Mouse (Mus musculus) C2C12 (cell line): ENCODE results near the gene Ubr1. TPM values are rescaled to one million over a fixed set of nuclear protein-coding genes. Genes with fewer than 3 reads are reported as not detected.
"Not testable (repeated sequence)": the region's sequence is repeated elsewhere in the genome, so short reads cannot be mapped to it uniquely, and the experiment has no call there.

ENCODE experiments used
- H3K27me3 ChIP-seq: one replicate; pipeline ENCODE4 v1.6.1; 2011; ENCODE audit not compliant: control insufficient read depth, insufficient read depth, insufficient read length
- H3K36me3 ChIP-seq: one replicate; pipeline ENCODE4 v1.6.1; 2011; ENCODE audit not compliant: control insufficient read depth, insufficient read depth
- H3K4me3 ChIP-seq: one replicate; pipeline ENCODE4 v1.5.1; 2011; ENCODE audit warnings: mild to moderate bottlenecking, control low read depth; ENCODE audit not compliant: poor library complexity, insufficient read depth, severe bottlenecking
- H3K79me2 ChIP-seq: one replicate; pipeline ENCODE4 v1.6.1; 2011; ENCODE audit not compliant: control insufficient read depth, insufficient read depth
- H3K79me3 ChIP-seq: one replicate; pipeline ENCODE4 v1.6.1; 2011; ENCODE audit warnings: low read depth, control low read depth
- H3ac ChIP-seq: one replicate; pipeline ENCODE3; 2011; ENCODE audit warnings: low read depth; ENCODE audit not compliant: control insufficient read depth, insufficient read length
- CEBPB ChIP-seq: IDR thresholded peaks from one replicate; pipeline ENCODE4 v1.6.1; 2011; ENCODE audit warnings: low read depth, mild to moderate bottlenecking, control low read depth, moderate library complexity
- CTCF ChIP-seq: IDR thresholded peaks from one replicate; pipeline ENCODE4 v1.5.1; 2011; ENCODE audit not compliant: control insufficient read depth, insufficient read depth, insufficient read length
- FOSL1 ChIP-seq: IDR thresholded peaks from one replicate; pipeline ENCODE4 v1.8.0; 2011; ENCODE audit warnings: mild to moderate bottlenecking, low read length; ENCODE audit not compliant: poor library complexity, insufficient read depth, severe bottlenecking
- MAX ChIP-seq: IDR thresholded peaks from one replicate; pipeline ENCODE4 v1.6.1; 2011; ENCODE audit warnings: mild to moderate bottlenecking, control low read depth
- MYOD1 ChIP-seq: IDR thresholded peaks from one replicate; pipeline ENCODE4 v1.6.1; 2011; ENCODE audit warnings: low read depth; ENCODE audit not compliant: control insufficient read depth, insufficient read length
- MYOG ChIP-seq: IDR thresholded peaks from one replicate; pipeline ENCODE4 v1.6.1; 2011; ENCODE audit not compliant: control insufficient read depth, insufficient read length; ENCODE audit errors: extremely low read depth
- USF1 ChIP-seq: IDR thresholded peaks from one replicate; pipeline ENCODE4 v1.6.1; 2011; ENCODE audit warnings: low read depth, mild to moderate bottlenecking, control low read depth, moderate library complexity
- polyA plus RNA-seq: library from polyadenylated mRNA; unstranded; fragments of >200 nt; fragmentation: generic; extraction: Trizol; gene quantifications from one replicate; pipeline ENCODE4 v1.2.1, GENCODE M21; 2012; ENCODE audit warnings: missing spikeins

Gene Ubr1
- polyA plus RNA-seq, 1 experiment: 5.6 TPM

DNA sequence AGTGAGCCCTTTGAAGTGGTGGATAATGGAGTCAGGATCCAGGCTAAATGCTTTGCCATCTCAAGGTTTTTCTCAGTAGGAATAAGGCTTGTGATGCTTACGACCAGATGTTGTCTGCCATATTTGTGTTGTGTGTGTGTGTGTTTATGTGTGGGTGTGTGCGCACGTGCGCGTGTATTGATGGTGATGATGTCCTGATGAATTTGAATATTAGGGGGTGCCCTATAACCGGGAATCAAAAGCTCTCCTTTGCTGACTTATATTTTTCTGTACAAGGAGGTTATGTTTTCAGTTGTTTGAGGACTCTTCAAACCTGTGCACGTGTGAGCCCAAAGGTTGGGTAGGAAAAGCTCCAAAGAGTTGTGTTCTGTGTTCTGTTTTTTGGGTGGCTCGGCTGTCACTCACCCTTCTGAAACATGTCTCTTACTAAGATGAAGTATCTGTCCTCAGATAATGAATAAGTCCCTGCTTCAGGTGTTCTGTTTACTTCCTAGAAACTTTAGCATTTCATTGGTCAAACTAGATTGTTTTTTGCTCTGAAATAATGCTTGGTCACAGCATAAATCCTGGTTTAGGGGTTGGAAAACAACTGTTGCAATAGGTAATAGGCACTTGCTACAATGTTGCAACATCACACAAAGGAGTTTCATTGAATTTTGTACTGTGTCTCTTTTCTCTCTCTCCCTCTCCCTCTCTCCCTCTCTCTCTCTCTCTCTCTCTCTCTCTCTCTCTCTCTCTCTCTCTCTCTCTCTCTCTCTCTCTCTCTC lies 7.6 kb upstream of the Ubr1 start:
- H3K79me3 ChIP-seq: no peaks in the 10 kb centered on the region
- H3K27me3 ChIP-seq: no peaks in the 10 kb centered on the region
- no peaks in the 10 kb centered on the region for H3K36me3 ChIP-seq
- no peak for TF ChIP-seq MYOD1
- TF ChIP-seq CEBPB: peak; percentile 61
- TF ChIP-seq MYOG: no peak
- TF ChIP-seq USF1: no peak
- no peak for TF ChIP-seq FOSL1
- TF ChIP-seq MAX: no peak
- no peak for TF ChIP-seq CTCF
- peak overlapping the region; percentile 45 for H3K4me3 ChIP-seq
- peaks cover 6% of the 10 kb centered on the region for H3K79me2 ChIP-seq
- H3ac ChIP-seq: no peak overlapping the region

- no peaks in the 10 kb centered on the region for H3K79me3 ChIP-seq
- TF ChIP-seq MAX (peak; percentile 20), CTCF (peak; percentile 52), USF1 (no peak), CEBPB (no peak)
Measured at GRCm38 (mm10) chr2:120976990-120977925, 6.7 kb upstream of the Ubr1 start, which contains the start of gene Tmem62. Gene Tmem62, plus strand, starts transcription at chr2:120977017.

DNA sequence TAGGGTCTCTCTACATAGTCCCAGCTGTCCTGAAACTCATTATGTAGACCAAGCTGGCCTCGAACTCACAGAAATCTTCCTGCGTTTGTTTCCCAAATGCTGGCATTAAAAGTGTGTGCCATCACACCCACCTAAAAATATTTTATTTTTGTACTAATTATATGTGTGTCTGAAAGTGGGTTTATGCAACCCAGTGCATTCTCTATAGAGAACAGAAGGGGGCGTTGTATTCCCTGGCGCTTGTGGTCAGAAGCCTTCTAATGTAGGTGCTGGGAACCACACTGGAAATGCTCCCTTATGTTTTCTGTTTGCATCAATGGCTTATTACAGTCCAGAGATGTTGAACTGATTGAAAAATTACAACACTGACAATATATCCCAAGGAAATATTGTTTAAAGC lies 5.8 kb upstream of the Ubr1 start:
- no peaks in the 10 kb centered on the region for H3K36me3 ChIP-seq
- TF ChIP-seq CTCF (no peak), MAX (no peak), USF1 (no peak), CEBPB (no peak), MYOG (no peak), MYOD1 (no peak)
- H3K27me3 ChIP-seq: no peaks in the 10 kb centered on the region
- H3K79me2 ChIP-seq: peaks cover 6% of the 10 kb centered on the region
- H3ac ChIP-seq: no peak overlapping the region
- H3K79me3 ChIP-seq: no peaks in the 10 kb centered on the region
- no peak overlapping the region for H3K4me3 ChIP-seq

More at GRCm38 (mm10) chr2:120976990-120977925, 6.7 kb upstream of the Ubr1 start, which contains the start of gene Tmem62:
- H3K79me2 ChIP-seq: peaks cover 6% of the 10 kb centered on the region
- no peaks in the 10 kb centered on the region for H3K36me3 ChIP-seq
- peak within 1 kb of the TSS; percentile 93 for H3ac ChIP-seq
- H3K27me3 ChIP-seq: no peaks in the 10 kb centered on the region
- peak within 1 kb of the TSS; percentile 45 for H3K4me3 ChIP-seq

GRCm38 (mm10) chr2:120972964-120973363 lies 2.4 kb upstream of the Ubr1 start:
- Histone ChIP-seq H3K36me3 (no peaks in the 10 kb centered on the region), H3K4me3 (no peak overlapping the region), H3ac (no peak overlapping the region), H3K27me3 (no peaks in the 10 kb centered on the region), H3K79me3 (peaks cover 16% of the 10 kb centered on the region), H3K79me2 (peaks cover 31% of the 10 kb centered on the region)
- TF ChIP-seq FOSL1: no peak
- TF ChIP-seq MAX: no peak
- no peak for TF ChIP-seq USF1
- TF ChIP-seq MYOG: no peak
- TF ChIP-seq MYOD1: no peak
- TF ChIP-seq CTCF: no peak
- TF ChIP-seq CEBPB: no peak

- H3ac ChIP-seq, H3K27me3 ChIP-seq, H3K36me3 ChIP-seq, H3K4me3 ChIP-seq: not testable (repeated sequence)
- peaks cover 32% of the 10 kb centered on the region for H3K79me2 ChIP-seq
- H3K79me3 ChIP-seq: peaks cover 22% of the 10 kb centered on the region
Measured at GRCm38 (mm10) chr2:120972257-120972656, 1.7 kb upstream of the Ubr1 start.

- Histone ChIP-seq H3K79me3 (peaks cover 27% of the 10 kb centered on the region), H3K79me2 (peaks cover 37% of the 10 kb centered on the region), H3K36me3 (peaks cover 2% of the 10 kb centered on the region), H3K27me3 (no peaks in the 10 kb centered on the region), H3K4me3 (no peak overlapping the region), H3ac (no peak overlapping the region)
- no peak for TF ChIP-seq CTCF
- TF ChIP-seq CEBPB: no peak
- TF ChIP-seq MYOG: no peak
- no peak for TF ChIP-seq MAX
- TF ChIP-seq FOSL1: no peak
- no peak for TF ChIP-seq MYOD1
- TF ChIP-seq USF1: no peak
Measured at GRCm38 (mm10) chr2:120971766-120972165, 1.3 kb upstream of the Ubr1 start.
